Mouse (Mus musculus) limb, embryonic 14.5 days (tissue): ENCODE measurements around the gene 1700001C19Rik. TPM values are rescaled to one million over a fixed set of nuclear protein-coding genes. Genes with fewer than 3 reads are reported as not detected.
"Not testable (repeated sequence)": the region's sequence is repeated elsewhere in the genome, so short reads cannot be mapped to it uniquely, and the experiment has no call there.

Experiments
- ATAC-seq: fragments of 200-750 bp; cut with Nextera tagmentation; 2 replicates; pipeline ENCODE4 v1.8.0; 2017; ENCODE audit warnings: low read depth, moderate number of reproducible peaks, moderate TSS enrichment; ENCODE audit not compliant: low FRiP score
- DNase-seq: peaks from one replicate; pipeline ENCODE4 v3.0.0-alpha.2; 2015; ENCODE audit warnings: low spot score
- H3K27ac ChIP-seq: fragments of 300-500 bp; sonication (generic); replicated peaks from 2 replicates; pipeline ENCODE4 v1.5.1; 2014; ENCODE audit warnings: low read depth, mild to moderate bottlenecking, low read length, moderate library complexity, mixed read lengths
- H3K27me3 ChIP-seq: fragments of 300-500 bp; sonication (generic); 2 replicates; pipeline ENCODE4 v1.6.1; 2014; ENCODE audit warnings: low read length, mixed read lengths; ENCODE audit not compliant: control insufficient read depth, insufficient read depth
- H3K36me3 ChIP-seq: fragments of 300-500 bp; sonication (generic); 2 replicates; pipeline ENCODE4 v1.6.1; 2014; ENCODE audit warnings: mild to moderate bottlenecking, low read length, moderate library complexity, mixed read lengths; ENCODE audit not compliant: control insufficient read depth, insufficient read depth
- H3K4me1 ChIP-seq: fragments of 300-500 bp; sonication (generic); 2 replicates; pipeline ENCODE4 v1.6.1; 2014; ENCODE audit warnings: antibody characterized with exemption, low read length, mixed read lengths; ENCODE audit not compliant: control insufficient read depth, insufficient read depth
- H3K4me2 ChIP-seq: fragments of 300-500 bp; sonication (generic); replicated peaks from 2 replicates; pipeline ENCODE4 v1.6.1; 2014; ENCODE audit warnings: low read depth, mild to moderate bottlenecking, low read length, moderate library complexity; ENCODE audit not compliant: severe bottlenecking
- H3K4me3 ChIP-seq: fragments of 300-500 bp; sonication (generic); replicated peaks from 2 replicates; pipeline ENCODE4 v1.5.1; 2014; ENCODE audit warnings: low read length
- H3K9ac ChIP-seq: fragments of 300-500 bp; sonication (generic); 2 replicates; pipeline ENCODE4 v1.6.1; 2014; ENCODE audit warnings: mild to moderate bottlenecking, low read depth, low read length, moderate library complexity; ENCODE audit not compliant: severe bottlenecking
- H3K9me3 ChIP-seq: fragments of 300-500 bp; sonication (generic); 2 replicates; pipeline ENCODE4 v1.6.1; 2016; ENCODE audit warnings: low read length; ENCODE audit not compliant: control insufficient read depth
- POLR2A ChIP-seq: fragments of 200-500 bp; IDR thresholded peaks from 2 replicates; pipeline ENCODE4 v1.8.0; 2012; ENCODE audit warnings: inconsistent platforms, mild to moderate bottlenecking, moderate library complexity, borderline replicate concordance; ENCODE audit not compliant: insufficient read depth, insufficient read length; ENCODE audit errors: extremely low read depth
- whole genome bisulfite sequencing: fragments of 180-500 bp; shearing (Covaris S2); extraction: QIAGEN DNeasy Blood & Tissue Kit; methylation state at CpG from one replicate; pipeline ENCODE4 v1.1.7; 2014; 5-methylcytosine and 5-hydroxymethylcytosine counted together
- polyA plus RNA-seq, 2 experiments: library from polyadenylated mRNA; depleted of rRNA in 1 of 2; stranded (reverse) in 1 of 2; unstranded in 1 of 2; fragments of >200 nt; fragmentation: Nextera tagmentation in 1 of 2; extraction: Ambion mirVana in 1 of 2; gene quantifications; 2 replicates each; pipeline versions ENCODE4 v1.2.1 to v1.2.3; 2012 to 2014

The 1700001C19Rik gene
- polyA plus RNA-seq, 2 experiments = 0.25 to 0.50 TPM

DNA sequence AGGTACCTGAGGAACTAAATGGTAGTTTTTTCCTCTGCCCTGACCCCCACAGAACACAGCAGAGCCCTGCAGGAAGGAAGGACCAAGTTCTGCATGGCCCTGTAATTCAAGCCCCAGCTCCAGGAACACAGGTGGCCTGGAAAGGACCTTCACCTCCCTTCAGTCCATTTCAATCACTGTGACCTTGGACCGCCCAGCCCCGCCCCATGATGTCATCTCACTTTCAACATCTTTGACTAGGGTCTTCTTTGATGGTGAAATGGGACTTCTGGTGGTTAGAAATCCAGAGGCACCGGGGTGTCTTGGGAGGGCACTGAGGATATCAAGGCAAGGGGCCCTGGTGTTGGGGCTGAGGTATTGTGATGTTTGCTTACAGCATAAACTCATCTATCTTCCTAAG lies 15.6 kb downstream of the 1700001C19Rik start:
- H3K4me3 ChIP-seq = no peak overlapping the region
- H3K4me1 ChIP-seq = no peaks in the 10 kb centered on the region
- no peak for TF ChIP-seq POLR2A
- H3K4me2 ChIP-seq = no peak overlapping the region
- WGBS = 74% methylated on average over 3 of the region's 3 CpGs
- DNase-seq = no peak
- H3K27ac ChIP-seq = no peak overlapping the region
- no peaks in the 10 kb centered on the region for H3K9me3 ChIP-seq
- H3K36me3 ChIP-seq = no peaks in the 10 kb centered on the region
- no peak overlapping the region for H3K9ac ChIP-seq
- ATAC-seq = no peak
- no peaks in the 10 kb centered on the region for H3K27me3 ChIP-seq

DNA sequence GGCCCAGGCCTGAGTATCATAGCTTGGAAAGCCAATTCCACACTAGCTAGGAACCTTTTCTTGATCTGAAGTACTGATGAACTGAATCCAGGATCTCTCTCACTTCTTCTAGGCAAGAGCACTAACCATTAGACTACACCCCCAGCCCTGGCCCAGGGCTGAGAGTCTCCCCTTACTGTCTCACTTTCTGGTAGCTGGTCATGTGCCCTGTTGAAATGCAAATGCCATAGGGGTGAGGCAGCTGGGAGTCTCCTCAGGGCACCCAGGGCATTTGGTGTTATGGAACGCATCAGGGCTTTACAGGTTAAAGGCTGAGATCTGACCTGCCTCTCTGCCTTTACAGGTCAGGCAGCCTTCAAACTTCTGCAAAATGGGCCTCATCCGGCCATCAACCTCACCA lies 17.0 kb downstream of the 1700001C19Rik start:
- Histone ChIP-seq H3K4me3 (no peak overlapping the region), H3K9me3 (no peaks in the 10 kb centered on the region), H3K36me3 (no peaks in the 10 kb centered on the region), H3K27me3 (no peaks in the 10 kb centered on the region), H3K9ac (no peak overlapping the region), H3K27ac (no peak overlapping the region), H3K4me1 (no peaks in the 10 kb centered on the region), H3K4me2 (no peak overlapping the region)
- no peak for ATAC-seq
- DNase-seq = no peak
- no peak for TF ChIP-seq POLR2A
- 62% methylated on average over 2 of the region's 2 CpGs for WGBS

DNA sequence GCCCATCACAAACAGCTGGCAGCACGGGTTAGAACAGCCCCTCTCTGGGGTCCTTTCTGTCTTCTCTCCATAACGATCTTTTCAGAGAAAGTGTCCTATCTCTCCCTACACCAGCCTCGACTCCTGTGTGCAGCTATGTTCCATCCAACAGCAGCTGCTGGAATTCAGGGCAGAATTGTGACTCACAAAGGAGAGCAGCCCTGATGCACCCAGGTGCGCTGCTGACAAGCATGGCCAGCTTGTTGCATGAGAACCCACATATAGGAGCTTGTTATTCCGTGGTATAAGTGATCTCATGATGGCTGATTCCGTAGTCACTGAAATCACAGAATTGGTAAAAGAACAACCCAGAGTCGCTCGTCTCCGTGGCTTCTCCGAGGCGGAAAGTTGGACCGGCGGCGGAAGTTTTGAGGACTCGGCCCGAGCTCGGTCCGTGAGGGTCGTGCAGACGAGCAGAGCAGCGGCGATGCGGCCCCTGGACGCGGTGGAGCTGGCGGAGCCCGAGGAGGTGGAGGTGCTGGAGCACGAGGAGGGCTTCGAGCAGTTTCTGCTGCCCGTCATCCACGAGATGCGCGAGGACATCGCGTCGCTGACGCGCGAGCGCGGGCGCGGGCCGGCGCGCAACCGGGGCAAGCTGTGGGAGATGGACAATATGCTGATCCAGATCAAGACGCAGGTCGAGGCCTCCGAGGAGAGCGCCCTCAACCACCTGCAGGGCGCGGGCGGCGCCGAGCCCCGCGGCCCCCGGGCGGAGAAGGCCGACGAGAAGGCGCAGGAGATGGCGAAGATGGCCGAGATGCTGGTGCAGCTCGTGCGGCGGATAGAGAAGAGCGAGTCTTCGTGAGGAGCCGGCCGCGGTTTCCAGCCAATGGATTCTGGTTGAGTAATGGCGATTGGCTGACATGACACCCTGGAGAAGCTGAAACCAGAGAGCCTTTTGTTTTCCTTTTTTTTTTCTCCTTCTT lies 27.0 kb downstream of the 1700001C19Rik start:
- whole genome bisulfite sequencing = 4% methylated on average over 74 of the region's 74 CpGs
- H3K4me1 ChIP-seq, H3K36me3 ChIP-seq, H3K9me3 ChIP-seq, DNase-seq, H3K27ac ChIP-seq: not testable (repeated sequence)
- Histone ChIP-seq H3K4me2 (peak overlapping the region; percentile 56), H3K9ac (0 out of 2 replicates have a peak overlapping the region, but pooled peaks have one; percentile 31), H3K27me3 (peaks cover 17% of the 10 kb centered on the region), H3K4me3 (peak overlapping the region; percentile 32)
- ATAC-seq = peak; percentile 55; the same call in 1 of the 2 replicates

GRCm38 (mm10) chr17:47408558-47408898 lies 28.6 kb downstream of the 1700001C19Rik start:
- Histone ChIP-seq H3K9me3 (no peaks in the 10 kb centered on the region), H3K27ac (no peak overlapping the region), H3K9ac (no peak overlapping the region), H3K4me3 (no peak overlapping the region), H3K4me1 (no peaks in the 10 kb centered on the region), H3K27me3 (peaks cover 17% of the 10 kb centered on the region), H3K36me3 (no peaks in the 10 kb centered on the region), H3K4me2 (no peak overlapping the region)
- DNase-seq = peak; percentile 82
- TF ChIP-seq POLR2A = no peak
- 0 out of 2 replicates have a peak, but pooled peaks have one; percentile 29 for ATAC-seq
- WGBS = 27% methylated on average over 8 of the region's 8 CpGs

- WGBS = 54% methylated on average over 10 of the region's 10 CpGs
- ATAC-seq (no peak), DNase-seq (no peak)
- peaks cover 17% of the 10 kb centered on the region for H3K27me3 ChIP-seq
- no peak for TF ChIP-seq POLR2A
- no peaks in the 10 kb centered on the region for H3K9me3 ChIP-seq
- H3K4me3 ChIP-seq = no peak overlapping the region
- no peak overlapping the region for H3K4me2 ChIP-seq
- H3K9ac ChIP-seq = no peak overlapping the region
- no peaks in the 10 kb centered on the region for H3K36me3 ChIP-seq
- no peak overlapping the region for H3K27ac ChIP-seq
- H3K4me1 ChIP-seq = no peaks in the 10 kb centered on the region
Observed at GRCm38 (mm10) chr17:47407717-47408557, 29.2 kb downstream of the 1700001C19Rik start.
